Mouse (Mus musculus): ENCODE data around the gene Fgr.
A peak's percentile ranks its signal among the peaks of the same experiment; 100 is the strongest.

The Fgr gene

GRCm38 (mm10) chr4:133035446-133035845, 61.6 kb downstream of the Fgr start:
- no peak for DNase-seq (ENCODE audit: low spot score in 2 of 2)

GRCm38 (mm10) chr4:133035946-133036345, 62.1 kb downstream of the Fgr start:
- DNase-seq (ENCODE audit: low spot score in 2 of 2), result no peak

GRCm38 (mm10) chr4:133037293-133037692, 63.4 kb downstream of the Fgr start:
- DNase-seq (ENCODE audit: low spot score in 2 of 2), result no peak

- no peak for DNase-seq (ENCODE audit: low spot score in 2 of 2)
Measured at GRCm38 (mm10) chr4:133037798-133038197, 63.9 kb downstream of the Fgr start.

- peak in 1 of 2 experiments; percentile 50 for DNase-seq (ENCODE audit: low spot score in 2 of 2)
Measured at GRCm38 (mm10) chr4:133038521-133039115, 64.7 kb downstream of the Fgr start.

GRCm38 (mm10) chr4:133039116-133039819, 65.4 kb downstream of the Fgr start:
- no peak for DNase-seq (ENCODE audit: low spot score in 2 of 2)

- no peak for DNase-seq (ENCODE audit: low spot score in 2 of 2)
Measured at GRCm38 (mm10) chr4:133039832-133040231, 65.9 kb downstream of the Fgr start.

- no peak for DNase-seq (ENCODE audit: low spot score in 2 of 2)
Measured at GRCm38 (mm10) chr4:133040241-133040904, 66.5 kb downstream of the Fgr start.

- no peak for DNase-seq (ENCODE audit: low spot score in 2 of 2)
Measured at GRCm38 (mm10) chr4:133042244-133042643, 68.3 kb downstream of the Fgr start.

GRCm38 (mm10) chr4:133042651-133043635, 69.0 kb downstream of the Fgr start:
- DNase-seq (ENCODE audit: low spot score in 2 of 2), result no peak

GRCm38 (mm10) chr4:133043798-133044646, 70.1 kb downstream of the Fgr start:
- peak in 1 of 2 experiments; percentile 72 for DNase-seq (ENCODE audit: low spot score in 2 of 2)

GRCm38 (mm10) chr4:133044647-133045094, 70.8 kb downstream of the Fgr start:
- DNase-seq (ENCODE audit: low spot score in 2 of 2), result no peak

- DNase-seq (ENCODE audit: low spot score in 2 of 2), result no peak
Measured at GRCm38 (mm10) chr4:133045771-133046474, 72.0 kb downstream of the Fgr start.

- no peak for DNase-seq (ENCODE audit: low spot score in 2 of 2)
Measured at GRCm38 (mm10) chr4:133046691-133047352, 72.9 kb downstream of the Fgr start.

GRCm38 (mm10) chr4:133047353-133048105, 73.6 kb downstream of the Fgr start:
- no peak for DNase-seq (ENCODE audit: low spot score in 2 of 2)

GRCm38 (mm10) chr4:133049071-133049920, 75.4 kb downstream of the Fgr start:
- DNase-seq (ENCODE audit: low spot score in 2 of 2), result no peak

- no peak for DNase-seq (ENCODE audit: low spot score in 2 of 2)
Measured at GRCm38 (mm10) chr4:133050196-133050836, 76.4 kb downstream of the Fgr start.

Data from urinary bladder, postnatal 36 days (tissue).